Mouse (Mus musculus): Measurements from ENCODE around the gene Krtap27-1.

GRCm38 (mm10) chr16:88651082-88651481 lies 20.4 kb downstream of the Krtap27-1 start:
- TF ChIP-seq CTCF (IDR thresholded peaks at IDR 0.05; ENCODE audit: borderline replicate concordance, insufficient read depth, low read length) (no peak), POLR2A (IDR thresholded peaks at IDR 0.05; ENCODE audit: low read depth, low read length) (no peak)

All from embryonic fibroblast, embryonic 13.5 days (primary cell).